Mouse (Mus musculus) limb, embryonic 14.5 days (tissue): ENCODE data around the gene Ccdc96. TPM values are rescaled to one million over a fixed set of nuclear protein-coding genes. Genes with fewer than 3 reads are reported as not detected.

Experiments used
- ATAC-seq: fragments of 200-750 bp; cut with Nextera tagmentation; 2 replicates; pipeline ENCODE4 v1.8.0; 2017; ENCODE audit warnings: low read depth, moderate number of reproducible peaks, moderate TSS enrichment; ENCODE audit not compliant: low FRiP score
- DNase-seq: peaks from one replicate; pipeline ENCODE4 v3.0.0-alpha.2; 2015; ENCODE audit warnings: low spot score
- H3K27ac ChIP-seq: fragments of 300-500 bp; sonication (generic); replicated peaks from 2 replicates; pipeline ENCODE4 v1.5.1; 2014; ENCODE audit warnings: low read depth, mild to moderate bottlenecking, low read length, moderate library complexity, mixed read lengths
- H3K27me3 ChIP-seq: fragments of 300-500 bp; sonication (generic); 2 replicates; pipeline ENCODE4 v1.6.1; 2014; ENCODE audit warnings: low read length, mixed read lengths; ENCODE audit not compliant: control insufficient read depth, insufficient read depth
- H3K36me3 ChIP-seq: fragments of 300-500 bp; sonication (generic); 2 replicates; pipeline ENCODE4 v1.6.1; 2014; ENCODE audit warnings: mild to moderate bottlenecking, low read length, moderate library complexity, mixed read lengths; ENCODE audit not compliant: control insufficient read depth, insufficient read depth
- H3K4me1 ChIP-seq: fragments of 300-500 bp; sonication (generic); 2 replicates; pipeline ENCODE4 v1.6.1; 2014; ENCODE audit warnings: antibody characterized with exemption, low read length, mixed read lengths; ENCODE audit not compliant: control insufficient read depth, insufficient read depth
- H3K4me2 ChIP-seq: fragments of 300-500 bp; sonication (generic); replicated peaks from 2 replicates; pipeline ENCODE4 v1.6.1; 2014; ENCODE audit warnings: low read depth, mild to moderate bottlenecking, low read length, moderate library complexity; ENCODE audit not compliant: severe bottlenecking
- H3K4me3 ChIP-seq: fragments of 300-500 bp; sonication (generic); replicated peaks from 2 replicates; pipeline ENCODE4 v1.5.1; 2014; ENCODE audit warnings: low read length
- H3K9ac ChIP-seq: fragments of 300-500 bp; sonication (generic); 2 replicates; pipeline ENCODE4 v1.6.1; 2014; ENCODE audit warnings: mild to moderate bottlenecking, low read depth, low read length, moderate library complexity; ENCODE audit not compliant: severe bottlenecking
- H3K9me3 ChIP-seq: fragments of 300-500 bp; sonication (generic); 2 replicates; pipeline ENCODE4 v1.6.1; 2016; ENCODE audit warnings: low read length; ENCODE audit not compliant: control insufficient read depth
- POLR2A ChIP-seq: fragments of 200-500 bp; IDR thresholded peaks from 2 replicates; pipeline ENCODE4 v1.8.0; 2012; ENCODE audit warnings: inconsistent platforms, mild to moderate bottlenecking, moderate library complexity, borderline replicate concordance; ENCODE audit not compliant: insufficient read depth, insufficient read length; ENCODE audit errors: extremely low read depth
- WGBS: fragments of 180-500 bp; shearing (Covaris S2); extraction: QIAGEN DNeasy Blood & Tissue Kit; methylation state at CpG from one replicate; pipeline ENCODE4 v1.1.7; 2014; 5-methylcytosine and 5-hydroxymethylcytosine counted together
- polyA plus RNA-seq, 2 experiments: library from polyadenylated mRNA; depleted of rRNA in 1 of 2; stranded (reverse) in 1 of 2; unstranded in 1 of 2; fragments of >200 nt; fragmentation: Nextera tagmentation in 1 of 2; extraction: Ambion mirVana in 1 of 2; gene quantifications; 2 replicates each; pipeline versions ENCODE4 v1.2.1 to v1.2.3; 2012 to 2014

Gene Ccdc96
- polyA plus RNA-seq, 2 experiments: 0.08 to 0.11 TPM

DNA sequence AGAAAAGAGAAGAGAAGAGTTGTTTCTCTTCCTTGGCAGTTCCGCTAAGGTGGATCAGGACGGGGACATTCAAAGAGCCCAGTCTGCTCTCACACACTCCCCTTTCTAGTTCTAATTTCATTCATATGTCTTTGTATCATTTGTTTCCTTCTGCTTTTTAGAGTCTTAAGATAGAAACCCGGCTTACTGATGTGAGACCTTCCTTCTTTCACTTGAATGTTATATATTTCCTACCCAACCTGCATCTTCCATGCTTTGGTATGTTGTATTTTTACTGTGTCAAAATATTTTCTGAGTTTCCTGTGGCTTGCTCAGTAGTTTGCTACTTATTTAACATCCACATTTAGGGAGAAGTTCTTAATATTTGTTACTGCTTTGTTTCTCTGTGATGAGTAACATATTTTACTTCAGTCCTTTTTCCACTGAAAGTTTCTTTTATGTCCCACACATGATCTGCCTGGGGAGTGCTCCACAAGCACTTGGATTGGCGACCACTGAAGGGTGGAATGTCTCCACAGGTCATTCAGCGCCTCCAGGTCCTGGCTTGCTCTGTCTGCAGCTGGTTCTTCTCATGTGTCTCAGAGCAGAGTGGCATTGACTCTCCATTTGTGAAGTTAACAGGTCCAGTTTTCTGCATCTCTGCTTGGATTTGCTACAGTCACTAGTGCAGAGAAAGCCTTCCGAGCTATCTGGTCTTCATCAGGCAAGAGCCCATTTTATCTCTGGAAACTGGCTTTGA lies 51.2 kb downstream of the Ccdc96 start:
- H3K27me3 ChIP-seq: no peaks in the 10 kb centered on the region
- 79% methylated on average over 6 of the region's 6 CpGs for WGBS
- ATAC-seq (no peak), DNase-seq (no peak)
- no peaks in the 10 kb centered on the region for H3K9me3 ChIP-seq
- H3K4me3 ChIP-seq: no peak overlapping the region
- no peak for TF ChIP-seq POLR2A
- H3K9ac ChIP-seq: no peak overlapping the region
- no peak overlapping the region for H3K4me2 ChIP-seq
- no peak overlapping the region for H3K27ac ChIP-seq
- H3K4me1 ChIP-seq: no peaks in the 10 kb centered on the region
- no peaks in the 10 kb centered on the region for H3K36me3 ChIP-seq

DNA sequence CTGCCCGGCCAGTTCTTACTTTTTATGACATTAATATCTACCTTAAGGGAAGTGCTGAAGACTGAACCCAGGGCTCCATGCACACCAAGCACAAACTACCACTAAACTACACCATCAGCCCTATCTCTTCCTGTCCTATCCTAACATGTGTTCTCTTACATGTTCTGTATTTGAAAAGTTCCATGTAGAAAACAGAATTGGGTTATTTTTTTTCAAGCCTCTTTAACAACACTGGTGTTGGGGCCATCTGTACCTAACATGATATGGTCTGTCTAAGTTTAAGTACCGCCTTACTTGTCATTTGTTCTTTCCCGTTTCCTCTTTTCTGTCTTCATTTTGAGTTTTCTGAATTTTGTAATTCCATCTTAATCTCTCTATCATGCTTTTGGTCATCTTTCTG lies 52.0 kb downstream of the Ccdc96 start:
- Histone ChIP-seq H3K27ac (no peak overlapping the region), H3K27me3 (no peaks in the 10 kb centered on the region), H3K4me2 (no peak overlapping the region), H3K4me1 (no peaks in the 10 kb centered on the region), H3K4me3 (no peak overlapping the region), H3K36me3 (no peaks in the 10 kb centered on the region), H3K9ac (no peak overlapping the region), H3K9me3 (no peaks in the 10 kb centered on the region)
- TF ChIP-seq POLR2A: no peak
- ATAC-seq (no peak), DNase-seq (no peak)
- WGBS: 85% methylated on average over 3 of the region's 3 CpGs

Other genes with a start within 250 kb of the Ccdc96 start
- gene Sorcs2, start 86.4 kb upstream of the Ccdc96 start, polyA plus RNA-seq (2012; rRNA removed): 34.4 and 43.6 TPM in 2 replicates
- 25.4 and 26.8 TPM in 2 replicates for gene Sorcs2, start 86.4 kb upstream of the Ccdc96 start, polyA plus RNA-seq (2014; fragmentation: Nextera tagmentation; extraction: Ambion mirVana)
- gene Grpel1, start 19.6 kb upstream of the Ccdc96 start, polyA plus RNA-seq (2012; rRNA removed): 18.5 and 22.9 TPM in 2 replicates
- 52.8 and 52.9 TPM in 2 replicates for gene Grpel1, start 19.6 kb upstream of the Ccdc96 start, polyA plus RNA-seq (2014; fragmentation: Nextera tagmentation; extraction: Ambion mirVana)
- 11.0 and 12.1 TPM in 2 replicates for gene Tada2b, start 303 bp upstream of the Ccdc96 start, polyA plus RNA-seq (2012; rRNA removed)
- gene Tada2b, start 303 bp upstream of the Ccdc96 start, polyA plus RNA-seq (2014; fragmentation: Nextera tagmentation; extraction: Ambion mirVana): 3.7 and 4.6 TPM in 2 replicates
- 46.6 and 54.6 TPM in 2 replicates for gene Tbc1d14, start 108.7 kb downstream of the Ccdc96 start, polyA plus RNA-seq (2012; rRNA removed)
- gene Tbc1d14, start 108.7 kb downstream of the Ccdc96 start, polyA plus RNA-seq (2014; fragmentation: Nextera tagmentation; extraction: Ambion mirVana): 37.9 and 46.3 TPM in 2 replicates
- 21.2 and 21.6 TPM in 2 replicates for gene D5Ertd579e, start 211.4 kb downstream of the Ccdc96 start, polyA plus RNA-seq (2012; rRNA removed)
- gene D5Ertd579e, start 211.4 kb downstream of the Ccdc96 start, polyA plus RNA-seq (2014; fragmentation: Nextera tagmentation; extraction: Ambion mirVana): 20.8 and 24.8 TPM in 2 replicates